Mouse (Mus musculus): ENCODE data around the gene E2f8.

GRCm38 (mm10) chr7:48829177-48829910 lies 52.1 kb downstream of the E2f8 start:
- TF ChIP-seq EP300 (IDR thresholded peaks at IDR 0.05; ENCODE audit: low read depth) (no peak), CTCF (IDR thresholded peaks at IDR 0.05; ENCODE audit: low read depth) (no peak)
